Mouse (Mus musculus) cerebellum, adult 2 months (tissue): Measurements from ENCODE around the gene Dnal1.

Source experiments
- CTCF ChIP-seq: fragments of 200-500 bp; IDR thresholded peaks from 2 replicates; pipeline ENCODE4 v1.5.1; 2011; ENCODE audit warnings: low read depth, mild to moderate bottlenecking, control low read depth, low read length, moderate library complexity, borderline replicate concordance; ENCODE audit not compliant: insufficient read depth
- POLR2A ChIP-seq: fragments of 200-500 bp; IDR thresholded peaks from 2 replicates; pipeline ENCODE4 v1.6.1; 2011; ENCODE audit warnings: low read length, control low read depth, borderline replicate concordance; ENCODE audit not compliant: insufficient read depth

DNA sequence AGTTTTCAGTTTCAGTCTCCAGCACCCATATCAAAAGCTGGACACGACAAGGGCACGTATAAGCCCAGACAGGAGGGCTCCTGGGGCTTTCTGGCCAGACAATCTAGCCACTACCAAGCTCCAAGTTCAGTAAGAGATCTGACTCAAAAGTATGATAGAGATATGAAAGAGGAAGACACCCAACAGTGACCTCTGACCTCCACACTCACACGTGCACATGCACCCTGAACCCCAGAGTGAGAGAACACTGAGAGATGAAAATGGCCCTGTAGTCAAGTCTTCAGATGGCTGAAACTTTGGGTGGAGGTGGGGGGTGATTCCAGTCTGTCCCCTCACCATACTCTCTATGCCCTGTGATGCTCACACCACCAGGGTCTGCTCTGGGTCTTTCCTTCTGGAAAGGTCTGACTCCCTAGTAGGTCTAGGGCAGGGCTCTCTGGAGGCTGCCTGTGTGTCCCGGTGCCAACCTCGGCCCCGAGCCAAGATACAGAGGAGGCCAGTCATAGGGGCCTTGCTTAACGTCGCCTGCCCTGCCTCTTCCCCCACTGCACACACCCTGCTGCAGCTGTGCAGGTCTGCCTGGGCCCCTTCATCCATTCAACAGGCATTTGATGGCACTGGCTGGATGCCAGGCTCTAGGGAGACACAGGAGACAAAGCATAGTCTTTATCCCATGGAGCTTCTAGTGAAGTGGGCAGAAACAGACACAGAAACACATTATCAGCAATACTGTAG is 66.7 kb downstream of the Dnal1 start:
- TF ChIP-seq POLR2A (no peak), CTCF (no peak)
